ENCODE assay signal across 33 mouse cellular contexts in genomic region chr12:102723861-102724260, GRCm38 (mm10). TPM values are rescaled to one million over a fixed set of nuclear protein-coding genes. Genes with fewer than 3 reads are reported as not detected.
DNase-seq lines count a peak whose midpoint lies in the region; ATAC-seq and TF ChIP-seq lines count a peak whose summit lies in the region.
"Had no signal": no experiment of that assay in that cellular context is flagged by ENCODE, and none has a peak within 500 bp of the region (broad histone marks: within the 10 kb centered on the region; RNA-seq: fewer than 3 reads in every experiment).

No protein-coding gene starts in this region.

- 0 out of 2 replicates have a peak overlapping the region, but pooled peaks have one; percentile 13 for H3K9ac ChIP-seq in forebrain, embryonic 15.5 days (replicated peaks)
- no peak overlapping the region for H3K9ac ChIP-seq in hindbrain, postnatal 0 days (replicated peaks; ENCODE audit: low read length)
- H3K9ac ChIP-seq in hindbrain, embryonic 12.5 days = no peak overlapping the region
- H3K9ac ChIP-seq: embryonic facial prominence, embryonic 15.5 days; hindbrain, embryonic 13.5 days; liver, embryonic 13.5 days; lung, embryonic 14.5 days; midbrain, embryonic 13.5 days had no signal

- peak overlapping the region; percentile 50 for H3K27ac ChIP-seq in forebrain, embryonic 15.5 days (replicated peaks)
- no peak overlapping the region for H3K27ac ChIP-seq in forebrain, embryonic 10.5 days
- no peak overlapping the region for H3K27ac ChIP-seq in hindbrain, postnatal 0 days
- no peak overlapping the region for H3K27ac ChIP-seq in hindbrain, embryonic 12.5 days
- H3K27ac ChIP-seq: embryonic facial prominence, embryonic 15.5 days; hindbrain, embryonic 13.5 days; liver, embryonic 13.5 days; midbrain, embryonic 13.5 days had no signal

- ATAC-seq in forebrain, embryonic 15.5 days (replicated peaks) = 0 out of 2 replicates have a peak, but pooled peaks have one; percentile 30
- ATAC-seq in hindbrain, postnatal 0 days = peak; percentile 30; the same call in 1 of the 2 replicates
- no peak for ATAC-seq in hindbrain, embryonic 12.5 days (ENCODE audit: low FRiP score)
- ATAC-seq: CD4-positive, CD25-positive, alpha-beta regulatory T cell, adult 4 months; inflammation-experienced regulatory T-cells, adult 6 months; midbrain, embryonic 13.5 days had no signal

- TF ChIP-seq CTCF in hindbrain, postnatal 0 days (IDR thresholded peaks at IDR 0.05; ENCODE audit: low read depth) = no peak
- TF ChIP-seq CTCF in lung, adult 2 months (IDR thresholded peaks at IDR 0.05; ENCODE audit: insufficient read depth, low read length) = no peak

- peaks cover 5% of the 10 kb centered on the region; the same call in 1 of the 2 replicates for H3K4me1 ChIP-seq in forebrain, embryonic 15.5 days
- H3K4me1 ChIP-seq in forebrain, embryonic 10.5 days = peaks cover 13% of the 10 kb centered on the region
- H3K4me1 ChIP-seq in hindbrain, postnatal 0 days (ENCODE audit: insufficient read depth, low read length) = no peaks in the 10 kb centered on the region
- peaks cover 8% of the 10 kb centered on the region for H3K4me1 ChIP-seq in hindbrain, embryonic 12.5 days
- H3K4me1 ChIP-seq in lung, adult 2 months (ENCODE audit: control insufficient read depth, insufficient read depth, low read length) = no peaks in the 10 kb centered on the region
- H3K4me1 ChIP-seq: midbrain, embryonic 13.5 days had no signal

- no peak for DNase-seq in forebrain, embryonic 10.5 days (ENCODE audit: extremely low spot score, low spot score)
- peak; percentile 39 for DNase-seq in hindbrain, postnatal 0 days (ENCODE audit: low spot score)
- DNase-seq in right cerebral cortex, adult 2 months (ENCODE audit: low spot score in 2 of 2) = peak; percentile 55 to 61
- no peak for DNase-seq in right cerebral cortex, postnatal 4 days
- DNase-seq in lung, adult 2 months = no peak
- DNase-seq: adrenal gland, postnatal 14 days; cerebellum, adult 11 months; cerebellum, adult 9-11 months; gastrocnemius, postnatal 25 days; heart, adult 18-20 months; kidney, adult 18-20 months; kidney, postnatal 4 days; layer of hippocampus, adult 9-11 months; liver, embryonic 13.5 days; lung, embryonic 14.5 days; thymus, adult 2 months; thymus, postnatal 4 days had no signal

- H3K9me3 ChIP-seq in forebrain, embryonic 15.5 days = no peaks in the 10 kb centered on the region
- H3K9me3 ChIP-seq in forebrain, embryonic 10.5 days = no peaks in the 10 kb centered on the region
- no peaks in the 10 kb centered on the region for H3K9me3 ChIP-seq in hindbrain, postnatal 0 days (ENCODE audit: low read length)
- no peaks in the 10 kb centered on the region for H3K9me3 ChIP-seq in hindbrain, embryonic 12.5 days (replicated peaks)
- H3K9me3 ChIP-seq: embryonic facial prominence, embryonic 15.5 days; hindbrain, embryonic 13.5 days; liver, embryonic 13.5 days; midbrain, embryonic 13.5 days had no signal

- TF ChIP-seq POLR2A in lung, adult 2 months (IDR thresholded peaks at IDR 0.05; ENCODE audit: borderline replicate concordance, extremely low read depth, low read depth, low read length) = no peak

- no peak overlapping the region for H3K4me2 ChIP-seq in forebrain, embryonic 15.5 days (replicated peaks)
- no peak overlapping the region for H3K4me2 ChIP-seq in hindbrain, postnatal 0 days (ENCODE audit: low read depth, low read length)
- no peak overlapping the region for H3K4me2 ChIP-seq in hindbrain, embryonic 12.5 days (replicated peaks)
- H3K4me2 ChIP-seq: embryonic facial prominence, embryonic 15.5 days; hindbrain, embryonic 13.5 days; liver, embryonic 13.5 days; lung, embryonic 14.5 days; midbrain, embryonic 13.5 days had no signal

- H3K27me3 ChIP-seq in forebrain, embryonic 15.5 days = no peaks in the 10 kb centered on the region
- no peaks in the 10 kb centered on the region for H3K27me3 ChIP-seq in forebrain, embryonic 10.5 days (ENCODE audit: poor library complexity, severe bottlenecking)
- H3K27me3 ChIP-seq in hindbrain, postnatal 0 days (ENCODE audit: insufficient read depth, low read length) = no peaks in the 10 kb centered on the region
- no peaks in the 10 kb centered on the region for H3K27me3 ChIP-seq in hindbrain, embryonic 12.5 days
- H3K27me3 ChIP-seq: embryonic facial prominence, embryonic 15.5 days; hindbrain, embryonic 13.5 days; liver, embryonic 13.5 days; midbrain, embryonic 13.5 days had no signal

- WGBS in forebrain, embryonic 15.5 days = 55% methylated on average over 6 of the region's 6 CpGs
- 86% methylated on average over 6 of the region's 6 CpGs for WGBS in forebrain, embryonic 10.5 days
- 69% methylated on average over 6 of the region's 6 CpGs for WGBS in hindbrain, postnatal 0 days
- 77% methylated on average over 6 of the region's 6 CpGs for whole genome bisulfite sequencing in hindbrain, embryonic 12.5 days
- WGBS in lung, adult 2 months = 63% methylated on average over 6 of the region's 6 CpGs

- H3K36me3 ChIP-seq in forebrain, embryonic 15.5 days = no peaks in the 10 kb centered on the region
- H3K36me3 ChIP-seq in forebrain, embryonic 10.5 days (replicated peaks) = no peaks in the 10 kb centered on the region
- H3K36me3 ChIP-seq in hindbrain, postnatal 0 days (ENCODE audit: insufficient read depth, low read length) = no peaks in the 10 kb centered on the region
- no peaks in the 10 kb centered on the region for H3K36me3 ChIP-seq in hindbrain, embryonic 12.5 days
- H3K36me3 ChIP-seq: embryonic facial prominence, embryonic 15.5 days; hindbrain, embryonic 13.5 days; liver, embryonic 13.5 days; midbrain, embryonic 13.5 days had no signal

- H3K4me3 ChIP-seq in forebrain, embryonic 15.5 days = no peak overlapping the region
- H3K4me3 ChIP-seq in forebrain, embryonic 10.5 days = no peak overlapping the region
- no peak overlapping the region for H3K4me3 ChIP-seq in hindbrain, postnatal 0 days (ENCODE audit: low read length)
- H3K4me3 ChIP-seq in hindbrain, embryonic 12.5 days = no peak overlapping the region
- no peak overlapping the region for H3K4me3 ChIP-seq in lung, adult 2 months (replicated peaks; ENCODE audit: extremely low read depth, low read depth, low read length)
- H3K4me3 ChIP-seq: embryonic facial prominence, embryonic 15.5 days; hindbrain, embryonic 13.5 days; liver, embryonic 13.5 days; midbrain, embryonic 13.5 days had no signal

RNA-seq across cellular contexts. Expression of gene Itpk1, which starts 19.1 kb away (rescaled TPM):
- 58.7 and 59.1 TPM in 2 replicates for polyA plus RNA-seq in forebrain, embryonic 15.5 days (2015; fragmentation: Nextera tagmentation; extraction: Ambion mirVana)
- 16.5 and 18.5 TPM in 2 replicates for polyA plus RNA-seq in forebrain, embryonic 10.5 days (2016; fragmentation: Nextera tagmentation; extraction: Ambion mirVana)
- 69.0 and 73.9 TPM in 2 replicates for total RNA-seq in hindbrain, postnatal 0 days (2014; rRNA removed)
- polyA plus RNA-seq in hindbrain, postnatal 0 days (2015; fragmentation: Nextera tagmentation; extraction: Ambion mirVana) = 34.1 and 35.7 TPM in 2 replicates
- 16.6 and 17.1 TPM in 2 replicates for polyA plus RNA-seq in hindbrain, embryonic 12.5 days (2016; fragmentation: Nextera tagmentation; extraction: Ambion mirVana)
- polyA plus RNA-seq in lung, adult 2 months (2012; rRNA removed) = 23.0 and 26.3 TPM in 2 replicates

RNA-seq across cellular contexts. Expression of gene Moap1, which starts 19.6 kb away (rescaled TPM):
- polyA plus RNA-seq in forebrain, embryonic 15.5 days (2015; fragmentation: Nextera tagmentation; extraction: Ambion mirVana) = 48.9 and 53.2 TPM in 2 replicates
- 33.8 and 36.5 TPM in 2 replicates for polyA plus RNA-seq in forebrain, embryonic 10.5 days (2016; fragmentation: Nextera tagmentation; extraction: Ambion mirVana)
- 13.9 and 20.7 TPM in 2 replicates for total RNA-seq in hindbrain, postnatal 0 days (2014; rRNA removed)
- 62.3 and 64.9 TPM in 2 replicates for polyA plus RNA-seq in hindbrain, postnatal 0 days (2015; fragmentation: Nextera tagmentation; extraction: Ambion mirVana)
- polyA plus RNA-seq in hindbrain, embryonic 12.5 days (2016; fragmentation: Nextera tagmentation; extraction: Ambion mirVana) = 35.1 and 38.2 TPM in 2 replicates
- 0.45 and 0.63 TPM in 2 replicates for polyA plus RNA-seq in lung, adult 2 months (2012; rRNA removed)

RNA-seq across cellular contexts. Expression of gene Tmem251, which starts 19.7 kb away (rescaled TPM):
- polyA plus RNA-seq in forebrain, embryonic 15.5 days (2015; fragmentation: Nextera tagmentation; extraction: Ambion mirVana) = 11.4 and 12.7 TPM in 2 replicates
- 12.0 and 14.2 TPM in 2 replicates for polyA plus RNA-seq in forebrain, embryonic 10.5 days (2016; fragmentation: Nextera tagmentation; extraction: Ambion mirVana)
- 4.3 and 7.1 TPM in 2 replicates for total RNA-seq in hindbrain, postnatal 0 days (2014; rRNA removed)
- 11.2 and 12.2 TPM in 2 replicates for polyA plus RNA-seq in hindbrain, postnatal 0 days (2015; fragmentation: Nextera tagmentation; extraction: Ambion mirVana)
- 10.8 and 11.7 TPM in 2 replicates for polyA plus RNA-seq in hindbrain, embryonic 12.5 days (2016; fragmentation: Nextera tagmentation; extraction: Ambion mirVana)
- 2.1 and 2.6 TPM in 2 replicates for polyA plus RNA-seq in lung, adult 2 months (2012; rRNA removed)

RNA-seq across cellular contexts. Expression of gene Gm28051, which starts 33.7 kb away (rescaled TPM):
- not detected in 2 replicates for polyA plus RNA-seq in forebrain, embryonic 15.5 days (2015; fragmentation: Nextera tagmentation; extraction: Ambion mirVana)
- polyA plus RNA-seq in forebrain, embryonic 10.5 days (2016; fragmentation: Nextera tagmentation; extraction: Ambion mirVana) = not detected in 2 replicates
- total RNA-seq in hindbrain, postnatal 0 days (2014; rRNA removed) = not detected in 2 replicates
- polyA plus RNA-seq in hindbrain, postnatal 0 days (2015; fragmentation: Nextera tagmentation; extraction: Ambion mirVana) = not detected in 2 replicates
- not detected in 2 replicates for polyA plus RNA-seq in hindbrain, embryonic 12.5 days (2016; fragmentation: Nextera tagmentation; extraction: Ambion mirVana)
- not detected in 2 replicates for polyA plus RNA-seq in lung, adult 2 months (2012; rRNA removed)
- total RNA-seq: adrenal gland, postnatal 14 days; common myeloid progenitor, adult 5-6 weeks; gastrocnemius, postnatal 25 days; heart, adult 18-20 months; left cerebral cortex, postnatal 25 days; megakaryocyte, adult 5-6 weeks had no signal
- polyA plus RNA-seq: CD4-positive, CD25-positive, alpha-beta regulatory T cell, adult 4 months; embryonic facial prominence, embryonic 15.5 days; heart, postnatal 0 days; hindbrain, embryonic 13.5 days; inflammation-experienced regulatory T-cells, adult 6 months; kidney, embryonic 16.5 days; limb, embryonic 14.5 days; liver, embryonic 13.5 days; lung, embryonic 14.5 days; midbrain, embryonic 13.5 days; neural tube, embryonic 11.5 days; small intestine, adult 2 months; stomach, embryonic 16.5 days; thymus, adult 2 months had no signal

RNA-seq across cellular contexts. Expression of gene Gon7, which starts 33.7 kb away (rescaled TPM):
- 42.4 and 45.4 TPM in 2 replicates for polyA plus RNA-seq in forebrain, embryonic 15.5 days (2015; fragmentation: Nextera tagmentation; extraction: Ambion mirVana)
- 47.9 and 52.4 TPM in 2 replicates for polyA plus RNA-seq in forebrain, embryonic 10.5 days (2016; fragmentation: Nextera tagmentation; extraction: Ambion mirVana)
- 10.2 and 10.8 TPM in 2 replicates for total RNA-seq in hindbrain, postnatal 0 days (2014; rRNA removed)
- polyA plus RNA-seq in hindbrain, postnatal 0 days (2015; fragmentation: Nextera tagmentation; extraction: Ambion mirVana) = 31.4 and 33.9 TPM in 2 replicates
- 40.1 and 44.5 TPM in 2 replicates for polyA plus RNA-seq in hindbrain, embryonic 12.5 days (2016; fragmentation: Nextera tagmentation; extraction: Ambion mirVana)
- polyA plus RNA-seq in lung, adult 2 months (2012; rRNA removed) = 13.3 and 16.8 TPM in 2 replicates

Comparison
In these comparisons a context has a peak if more than half of its experiments do, and no peak if none do; other contexts are left out.
1. DNase-seq: peak in hindbrain, postnatal 0 days (single experiment) and right cerebral cortex, adult 2 months (2 of 2); none in forebrain, embryonic 10.5 days (single experiment), right cerebral cortex, postnatal 4 days (single experiment) and lung, adult 2 months (single experiment).
2. RNA of gene Moap1, which starts 19.6 kb away (polyA plus RNA-seq): 62.3 to 64.9 TPM in hindbrain, postnatal 0 days, 48.9 to 53.2 TPM in forebrain, embryonic 15.5 days, 35.1 to 38.2 TPM in hindbrain, embryonic 12.5 days and 33.8 to 36.5 TPM in forebrain, embryonic 10.5 days; 0.45 to 0.63 TPM in lung, adult 2 months; every median in the first group is over 10 times any median in the second.